ENCODE assay signal across 24 mouse cellular contexts in the genomic region with DNA sequence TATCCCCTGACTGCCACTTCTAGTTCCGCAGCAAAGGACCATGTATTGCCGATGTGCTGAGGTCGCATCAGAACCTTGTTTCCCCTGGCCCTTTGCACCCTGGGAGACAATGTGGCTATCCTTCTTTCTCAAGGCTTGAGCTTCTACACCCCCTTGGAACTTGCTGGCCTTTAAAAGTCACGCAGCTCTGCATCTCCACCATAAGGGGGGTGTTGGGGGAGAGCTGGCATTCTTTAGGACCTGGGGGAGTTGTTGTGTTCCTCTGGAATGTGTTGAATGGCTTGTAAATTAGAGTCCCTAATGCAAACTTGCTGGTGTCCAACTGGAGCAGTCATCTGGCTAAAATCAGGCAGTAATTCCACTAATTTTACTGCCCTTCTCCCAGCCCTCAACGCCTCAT.
A peak's percentile ranks its signal among the peaks of the same experiment; 100 is the strongest.
DNase-seq lines count a peak whose midpoint lies in the region; ATAC-seq and TF ChIP-seq lines count a peak whose summit lies in the region.
"Had no signal": no experiment of that assay in that cellular context is flagged by ENCODE, and none has a peak within 500 bp of the region (broad histone marks: within the 10 kb centered on the region; RNA-seq: fewer than 3 reads in every experiment).

No protein-coding gene starts in this region.

- no peak overlapping the region for H3K4me3 ChIP-seq in hindbrain, embryonic 11.5 days (ENCODE audit: low read depth, low read length)
- H3K4me3 ChIP-seq in hindbrain, embryonic 14.5 days (replicated peaks; ENCODE audit: low read length), result no peak overlapping the region
- H3K4me3 ChIP-seq in limb, embryonic 10.5 days, result no peak overlapping the region
- no peak overlapping the region for H3K4me3 ChIP-seq in layer of hippocampus, adult 2 months
- no peak overlapping the region for H3K4me3 ChIP-seq in intestine, embryonic 16.5 days (ENCODE audit: low read length)
- H3K4me3 ChIP-seq: embryonic facial prominence, embryonic 12.5 days; erythroblast, embryonic 14.5 days; forebrain, embryonic 15.5 days; hindbrain, embryonic 15.5 days; intestine, embryonic 15.5 days; left cerebral cortex, adult 2 months had no signal

- no peak for TF ChIP-seq CTCF in layer of hippocampus, adult 2 months (conservative IDR thresholded peaks at IDR 0.05)

- no peaks in the 10 kb centered on the region for H3K27me3 ChIP-seq in hindbrain, embryonic 11.5 days (ENCODE audit: control insufficient read depth, insufficient read depth, low read length)
- peaks cover 7% of the 10 kb centered on the region; the same call in 1 of the 2 replicates for H3K27me3 ChIP-seq in hindbrain, embryonic 14.5 days (ENCODE audit: control insufficient read depth, insufficient read depth, low read length)
- H3K27me3 ChIP-seq in limb, embryonic 10.5 days (ENCODE audit: low read depth, poor library complexity, severe bottlenecking), result peaks cover 39% of the 10 kb centered on the region
- H3K27me3 ChIP-seq in intestine, embryonic 16.5 days (replicated peaks; ENCODE audit: control insufficient read depth, insufficient read depth, low read length), result no peaks in the 10 kb centered on the region
- H3K27me3 ChIP-seq: embryonic facial prominence, embryonic 12.5 days; forebrain, embryonic 15.5 days; hindbrain, embryonic 15.5 days; intestine, embryonic 15.5 days had no signal

- no peaks in the 10 kb centered on the region for H3K4me1 ChIP-seq in hindbrain, embryonic 11.5 days (replicated peaks; ENCODE audit: control insufficient read depth, insufficient read depth, low read length)
- H3K4me1 ChIP-seq in hindbrain, embryonic 14.5 days (replicated peaks; ENCODE audit: control insufficient read depth, insufficient read depth, low read length), result no peaks in the 10 kb centered on the region
- peaks cover 53% of the 10 kb centered on the region for H3K4me1 ChIP-seq in limb, embryonic 10.5 days
- H3K4me1 ChIP-seq in intestine, embryonic 16.5 days (ENCODE audit: control insufficient read depth, insufficient read depth, low read length), result no peaks in the 10 kb centered on the region

- no peaks in the 10 kb centered on the region for H3K36me3 ChIP-seq in hindbrain, embryonic 11.5 days (ENCODE audit: control insufficient read depth, insufficient read depth, low read length)
- no peaks in the 10 kb centered on the region for H3K36me3 ChIP-seq in hindbrain, embryonic 14.5 days (replicated peaks; ENCODE audit: control insufficient read depth, insufficient read depth)
- H3K36me3 ChIP-seq in limb, embryonic 10.5 days, result no peaks in the 10 kb centered on the region
- no peaks in the 10 kb centered on the region for H3K36me3 ChIP-seq in intestine, embryonic 16.5 days (ENCODE audit: control insufficient read depth, insufficient read depth, low read length)
- H3K36me3 ChIP-seq: embryonic facial prominence, embryonic 12.5 days; forebrain, embryonic 15.5 days; G1E; hindbrain, embryonic 15.5 days; intestine, embryonic 15.5 days had no signal

- no peak for ATAC-seq in hindbrain, embryonic 11.5 days (ENCODE audit: low FRiP score)
- ATAC-seq in hindbrain, embryonic 14.5 days (ENCODE audit: low FRiP score), result no peak
- no peak for ATAC-seq in intestine, embryonic 16.5 days
- ATAC-seq: forebrain, embryonic 15.5 days; intestine, embryonic 15.5 days had no signal

- no peaks in the 10 kb centered on the region for H3K9me3 ChIP-seq in hindbrain, embryonic 11.5 days (ENCODE audit: control insufficient read depth, low read length)
- no peaks in the 10 kb centered on the region for H3K9me3 ChIP-seq in hindbrain, embryonic 14.5 days (ENCODE audit: control insufficient read depth, low read length)
- H3K9me3 ChIP-seq in limb, embryonic 10.5 days (replicated peaks), result no peaks in the 10 kb centered on the region
- H3K9me3 ChIP-seq in intestine, embryonic 16.5 days (ENCODE audit: control insufficient read depth, low read length), result no peaks in the 10 kb centered on the region
- H3K9me3 ChIP-seq: embryonic facial prominence, embryonic 12.5 days; forebrain, embryonic 15.5 days; hindbrain, embryonic 15.5 days; intestine, embryonic 15.5 days had no signal

- DNase-seq in hindbrain, embryonic 11.5 days (ENCODE audit: low spot score), result peak; percentile 20
- no peak for DNase-seq in hindbrain, embryonic 14.5 days (ENCODE audit: low spot score)
- DNase-seq in embryo, embryonic 10 days (ENCODE audit: low spot score), result peak; percentile 44
- DNase-seq in forelimb bud, embryonic 11.5 days (ENCODE audit: low read depth, low spot score), result peak; percentile 83
- DNase-seq in limb, embryonic 10.5 days (ENCODE audit: low spot score), result peak; percentile 53
- DNase-seq in layer of hippocampus, adult 2 months (ENCODE audit: low spot score in 2 of 2), result no peak
- no peak for DNase-seq in urinary bladder, adult 18-20 months (ENCODE audit: low spot score in 2 of 2)
- DNase-seq: adrenal gland, postnatal 14 days; cerebellum, adult 11 months; cerebellum, postnatal 10 days; heart, postnatal 10 days; liver; lung, postnatal 10 days; right cerebral cortex, adult 18-20 months had no signal

- no peak overlapping the region for H3K4me2 ChIP-seq in hindbrain, embryonic 11.5 days (replicated peaks; ENCODE audit: low read depth, low read length)
- no peak overlapping the region for H3K4me2 ChIP-seq in hindbrain, embryonic 14.5 days (replicated peaks)
- no peak overlapping the region for H3K4me2 ChIP-seq in intestine, embryonic 16.5 days (ENCODE audit: low read depth, low read length)
- H3K4me2 ChIP-seq: embryonic facial prominence, embryonic 12.5 days; forebrain, embryonic 15.5 days; heart, embryonic 11.5 days; hindbrain, embryonic 15.5 days; intestine, embryonic 15.5 days had no signal

- 40% methylated on average over 5 of the region's 5 CpGs for WGBS in hindbrain, embryonic 11.5 days
- 38% methylated on average over 5 of the region's 5 CpGs for WGBS in hindbrain, embryonic 14.5 days
- 19% methylated on average over 5 of the region's 5 CpGs for WGBS in limb, embryonic 10.5 days
- 63% methylated on average over 5 of the region's 5 CpGs for WGBS in intestine, embryonic 16.5 days

- no peak overlapping the region for H3K9ac ChIP-seq in hindbrain, embryonic 11.5 days (ENCODE audit: low read depth, low read length)
- no peak overlapping the region for H3K9ac ChIP-seq in hindbrain, embryonic 14.5 days
- no peak overlapping the region for H3K9ac ChIP-seq in intestine, embryonic 16.5 days (ENCODE audit: low read depth, low read length)
- H3K9ac ChIP-seq: embryonic facial prominence, embryonic 12.5 days; forebrain, embryonic 15.5 days; hindbrain, embryonic 15.5 days; intestine, embryonic 15.5 days had no signal

- H3K27ac ChIP-seq in hindbrain, embryonic 11.5 days (ENCODE audit: low read depth, low read length), result no peak overlapping the region
- H3K27ac ChIP-seq in hindbrain, embryonic 14.5 days, result no peak overlapping the region
- H3K27ac ChIP-seq in limb, embryonic 10.5 days, result peak overlapping the region; percentile 14; the same call in 1 of the 2 replicates
- no peak overlapping the region for H3K27ac ChIP-seq in layer of hippocampus, adult 2 months
- H3K27ac ChIP-seq in intestine, embryonic 16.5 days (ENCODE audit: low read length), result no peak overlapping the region
- H3K27ac ChIP-seq: embryonic facial prominence, embryonic 12.5 days; forebrain, embryonic 15.5 days; hindbrain, embryonic 15.5 days; intestine, embryonic 15.5 days; left cerebral cortex, adult 2 months; stomach, postnatal 0 days had no signal

Comparison
In these comparisons a context has a peak if more than half of its experiments do, and no peak if none do; other contexts are left out.
1. DNase-seq: peak in hindbrain, embryonic 11.5 days (single experiment), embryo, embryonic 10 days (single experiment), forelimb bud, embryonic 11.5 days (single experiment) and limb, embryonic 10.5 days (single experiment); none in hindbrain, embryonic 14.5 days (single experiment), layer of hippocampus, adult 2 months (0 of 2) and urinary bladder, adult 18-20 months (0 of 2).